Mouse (Mus musculus) G1E (cell line): Measurements from ENCODE around the gene Zfp346. TPM values are rescaled to one million over a fixed set of nuclear protein-coding genes. Genes with fewer than 3 reads are reported as not detected.
"Not testable (repeated sequence)": the region's sequence is repeated elsewhere in the genome, so short reads cannot be mapped to it uniquely, and the experiment has no call there.

ENCODE experiments used
- ATAC-seq: 2 replicates; pipeline ENCODE4 v1.8.0; 2016; ENCODE audit warnings: mild to moderate bottlenecking; ENCODE audit not compliant: insufficient number of reproducible peaks, poor library complexity, low FRiP score, severe bottlenecking; ENCODE audit errors: extremely low read depth
- DNase-seq: peaks from one replicate; pipeline ENCODE4 v3.0.0; 2012; ENCODE audit warnings: low spot score
- H3K27me3 ChIP-seq: 2 replicates; pipeline ENCODE4 v1.6.1; 2012; ENCODE audit warnings: mild to moderate bottlenecking, low read length, inconsistent platforms; ENCODE audit not compliant: insufficient read depth
- H3K36me3 ChIP-seq: replicated peaks from 2 replicates; pipeline ENCODE3; 2012; ENCODE audit warnings: mild to moderate bottlenecking, inconsistent platforms
- H3K4me1 ChIP-seq: 2 replicates; pipeline ENCODE4 v1.6.1; 2012; ENCODE audit warnings: low read depth, low read length, inconsistent platforms, mixed read lengths; ENCODE audit not compliant: insufficient read depth
- H3K4me3 ChIP-seq: 2 replicates; pipeline ENCODE4 v1.5.1; 2012; ENCODE audit warnings: low read depth, mild to moderate bottlenecking, inconsistent platforms, low read length, moderate library complexity, mixed read lengths
- H3K9me3 ChIP-seq: replicated peaks from 2 replicates; pipeline ENCODE4 v1.6.1; 2012; ENCODE audit warnings: inconsistent platforms
- CTCF ChIP-seq: IDR thresholded peaks from 2 replicates; pipeline ENCODE4 v1.5.1; 2012; ENCODE audit warnings: low read depth, low read length, inconsistent platforms, mixed read lengths
- GATA1 ChIP-seq: IDR thresholded peaks from 2 replicates; pipeline ENCODE4 v1.6.1; 2012; ENCODE audit warnings: borderline replicate concordance, low read length, inconsistent platforms, mixed read lengths
- GATA2 ChIP-seq: IDR thresholded peaks from 2 replicates; pipeline ENCODE4 v1.6.1; 2012; ENCODE audit warnings: low read depth, low read length, inconsistent platforms, borderline replicate concordance
- POLR2AphosphoS5 ChIP-seq: IDR thresholded peaks from 2 replicates; pipeline ENCODE4 v1.6.1; 2012; ENCODE audit warnings: low read depth, low read length, inconsistent platforms; ENCODE audit not compliant: insufficient replicate concordance
- TAL1 ChIP-seq: conservative IDR thresholded peaks from 2 replicates; pipeline ENCODE4 v1.6.1; 2012; ENCODE audit warnings: low read depth, low read length, inconsistent platforms, mixed read lengths
- polyA plus RNA-seq: library from polyadenylated mRNA; stranded (reverse); fragments of >175 nt; gene quantifications from 2 replicates; pipeline ENCODE4 v1.2.3, GENCODE M21; 2012
- total RNA-seq, 2 experiments: library from RNA; stranded (forward) in 1 of 2; stranded (reverse) in 1 of 2; fragments of 200-1000 nt in 1 of 2; fragments of >200 nt in 1 of 2; fragmentation: Nextera tagmentation in 1 of 2; gene quantifications; 2 replicates each; pipeline ENCODE4 v1.2.3; 2014 to 2017

The Zfp346 gene
- 38.0 and 41.8 TPM in 2 replicates for total RNA-seq (2014; fragmentation: Nextera tagmentation)
- 15.0 and 15.7 TPM in 2 replicates for total RNA-seq (2017)
- 11.3 and 13.8 TPM in 2 replicates for polyA plus RNA-seq

- TF ChIP-seq GATA2 (no peak), POLR2AphosphoS5 (no peak; the same call in 1 of the 2 replicates), GATA1 (no peak), CTCF (no peak), TAL1 (no peak)
- Histone ChIP-seq H3K4me3 (peak within 1 kb of the TSS; percentile 99), H3K9me3 (no peaks in the 10 kb centered on the region; the same call in 1 of the 2 replicates), H3K27me3 (no peaks in the 10 kb centered on the region), H3K4me1 (peaks cover 28% of the 10 kb centered on the region), H3K36me3 (peaks cover 29% of the 10 kb centered on the region)
- ATAC-seq (peak; percentile 92), DNase-seq (peak; percentile 96)
Measured at GRCm38 (mm10) chr13:55105045-55105952, at the start of gene Zfp346. TSS of gene Zfp346 (plus strand) at chr13:55105311.

GRCm38 (mm10) chr13:55058042-55058441, 47.1 kb upstream of the Zfp346 start:
- Histone ChIP-seq H3K4me3 (no peak overlapping the region), H3K4me1 (no peaks in the 10 kb centered on the region), H3K27me3 (no peaks in the 10 kb centered on the region), H3K9me3 (no peaks in the 10 kb centered on the region), H3K36me3 (peaks cover 41% of the 10 kb centered on the region)
- ATAC-seq (no peak), DNase-seq (no peak)
- peak; percentile 75 for TF ChIP-seq CTCF
- TF ChIP-seq TAL1, result no peak

- no peak for TF ChIP-seq POLR2AphosphoS5
Measured at GRCm38 (mm10) chr13:55063276-55063675, 41.8 kb upstream of the Zfp346 start.

GRCm38 (mm10) chr13:55069719-55070118, 35.4 kb upstream of the Zfp346 start:
- no peak for TF ChIP-seq GATA2
- TF ChIP-seq CTCF, result no peak
- TF ChIP-seq POLR2AphosphoS5, result no peak
- no peak for TF ChIP-seq TAL1
- TF ChIP-seq GATA1, result no peak
- DNase-seq, result no peak
- Histone ChIP-seq H3K27me3 (no peaks in the 10 kb centered on the region), H3K4me3 (no peak overlapping the region), H3K36me3 (peaks cover 43% of the 10 kb centered on the region), H3K4me1 (no peaks in the 10 kb centered on the region), H3K9me3 (no peaks in the 10 kb centered on the region)
- ATAC-seq, result no peak

More at GRCm38 (mm10) chr13:55063276-55063675, 41.8 kb upstream of the Zfp346 start:
- no peak for DNase-seq
- Histone ChIP-seq H3K4me3 (no peak overlapping the region), H3K27me3 (no peaks in the 10 kb centered on the region), H3K36me3 (peaks cover 44% of the 10 kb centered on the region), H3K4me1 (no peaks in the 10 kb centered on the region), H3K9me3 (no peaks in the 10 kb centered on the region)
- no peak for ATAC-seq

- H3K9me3 ChIP-seq, result no peaks in the 10 kb centered on the region
- ATAC-seq, result no peak
- peak; percentile 18 for DNase-seq
- H3K4me3 ChIP-seq, result no peak overlapping the region
- no peaks in the 10 kb centered on the region for H3K27me3 ChIP-seq
- no peak for TF ChIP-seq CTCF
- TF ChIP-seq GATA1, result no peak
- TF ChIP-seq POLR2AphosphoS5, result no peak
- no peak for TF ChIP-seq GATA2
- TF ChIP-seq TAL1, result no peak
- H3K4me1 ChIP-seq, result no peaks in the 10 kb centered on the region
- H3K36me3 ChIP-seq, result peaks cover 47% of the 10 kb centered on the region
Measured at GRCm38 (mm10) chr13:55071322-55071721, 33.8 kb upstream of the Zfp346 start.

GRCm38 (mm10) chr13:55075597-55075996, 29.5 kb upstream of the Zfp346 start:
- H3K27me3 ChIP-seq, result no peaks in the 10 kb centered on the region
- no peak for ATAC-seq
- H3K36me3 ChIP-seq, result peaks cover 50% of the 10 kb centered on the region
- DNase-seq, result no peak
- no peak for TF ChIP-seq POLR2AphosphoS5
- TF ChIP-seq TAL1, result no peak
- TF ChIP-seq GATA1, result no peak
- TF ChIP-seq CTCF, result no peak
- no peak for TF ChIP-seq GATA2
- H3K9me3 ChIP-seq, result no peaks in the 10 kb centered on the region
- H3K4me1 ChIP-seq, result no peaks in the 10 kb centered on the region
- no peak overlapping the region for H3K4me3 ChIP-seq

GRCm38 (mm10) chr13:55092588-55092987, 12.5 kb upstream of the Zfp346 start:
- Histone ChIP-seq H3K9me3 (no peaks in the 10 kb centered on the region), H3K27me3 (no peaks in the 10 kb centered on the region), H3K36me3 (peaks cover 40% of the 10 kb centered on the region), H3K4me1 (no peaks in the 10 kb centered on the region; the same call in 1 of the 2 replicates), H3K4me3 (no peak overlapping the region)
- no peak for DNase-seq
- no peak for ATAC-seq
- TF ChIP-seq GATA2 (no peak), POLR2AphosphoS5 (no peak), GATA1 (no peak), TAL1 (no peak), CTCF (no peak)

GRCm38 (mm10) chr13:55097841-55098240, 7.3 kb upstream of the Zfp346 start:
- not testable (repeated sequence) for H3K4me3 ChIP-seq, H3K4me1 ChIP-seq, H3K9me3 ChIP-seq, H3K27me3 ChIP-seq, H3K36me3 ChIP-seq, DNase-seq, ATAC-seq
